Mouse (Mus musculus): Measurements from ENCODE around the gene Zbtb43. TPM values are rescaled to one million over a fixed set of nuclear protein-coding genes. Genes with fewer than 3 reads are reported as not detected.

The Zbtb43 gene
- polyA plus RNA-seq, 1 experiment: 5.6 TPM

DNA sequence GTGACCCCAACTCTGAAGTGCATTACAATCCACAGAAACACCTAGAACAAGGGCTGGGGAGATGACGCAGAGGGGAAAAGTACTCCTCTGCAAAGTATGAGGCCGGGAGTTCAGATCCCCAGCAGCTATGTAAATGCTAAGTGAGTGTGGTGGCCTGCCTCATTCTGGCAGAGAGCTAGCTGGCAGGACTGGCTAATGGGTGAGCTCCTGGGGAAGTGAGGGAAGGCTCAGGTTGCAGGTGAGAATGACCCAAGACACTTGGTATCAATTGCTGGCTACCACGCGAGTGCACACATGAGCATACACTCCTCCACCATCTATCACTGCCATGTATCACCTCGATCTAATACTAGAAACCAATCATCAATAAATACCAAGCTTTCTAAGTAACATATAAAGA is 12.1 kb downstream of the Zbtb43 start:
- no peaks in the 10 kb centered on the region for H3K4me1 ChIP-seq (ENCODE audit: control insufficient read depth, insufficient read depth, insufficient read length)
- TF ChIP-seq POLR2A (IDR thresholded peaks at IDR 0.05; ENCODE audit: low read depth, low read length): no peak
- no peak for TF ChIP-seq CTCF (IDR thresholded peaks at IDR 0.05; ENCODE audit: extremely low read depth, insufficient read depth, insufficient read length, insufficient replicate concordance)
- H3K27me3 ChIP-seq (ENCODE audit: control insufficient read depth, insufficient read depth, low read length): no peaks in the 10 kb centered on the region
- H3K36me3 ChIP-seq (ENCODE audit: control insufficient read depth, insufficient read depth, low read length): peaks cover 25% of the 10 kb centered on the region
- H3K27ac ChIP-seq (ENCODE audit: insufficient read depth, low read length): no peak overlapping the region
- no peak overlapping the region for H3K4me3 ChIP-seq (ENCODE audit: extremely low read depth, insufficient read depth, insufficient read length)
- 92% methylated on average over 5 of the region's 5 CpGs for WGBS
- DNase-seq (ENCODE audit: low read depth in 1 of 2, low spot score in 2 of 2): no peak

DNA sequence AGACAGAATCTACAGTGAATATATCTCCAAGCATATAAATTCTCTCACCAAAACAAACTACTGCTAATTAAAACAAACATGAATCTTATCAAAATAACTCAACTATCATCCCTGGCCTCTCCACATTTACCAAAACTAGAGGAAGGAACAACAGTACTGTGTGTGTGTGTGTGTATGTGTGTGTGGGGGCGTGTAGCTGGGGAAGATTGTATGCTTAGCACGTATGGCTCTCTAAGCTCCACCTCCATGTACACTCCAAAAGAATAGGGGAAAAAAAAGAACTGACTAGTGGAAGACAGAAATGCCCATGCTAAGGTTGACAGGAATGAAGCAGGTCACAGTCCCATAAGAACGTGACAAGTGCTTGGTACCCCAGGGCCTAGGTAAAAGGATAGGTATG is 13.0 kb downstream of the Zbtb43 start:
- Histone ChIP-seq H3K36me3 (ENCODE audit: control insufficient read depth, insufficient read depth, low read length) (peaks cover 28% of the 10 kb centered on the region), H3K4me3 (ENCODE audit: extremely low read depth, insufficient read depth, insufficient read length) (no peak overlapping the region), H3K27ac (ENCODE audit: insufficient read depth, low read length) (no peak overlapping the region), H3K4me1 (ENCODE audit: control insufficient read depth, insufficient read depth, insufficient read length) (no peaks in the 10 kb centered on the region), H3K27me3 (ENCODE audit: control insufficient read depth, insufficient read depth, low read length) (no peaks in the 10 kb centered on the region)
- WGBS: 85% methylated on average over 3 of the region's 3 CpGs
- TF ChIP-seq POLR2A (IDR thresholded peaks at IDR 0.05; ENCODE audit: low read depth, low read length) (no peak), CTCF (IDR thresholded peaks at IDR 0.05; ENCODE audit: extremely low read depth, insufficient read depth, insufficient read length, insufficient replicate concordance) (no peak)
- no peak for DNase-seq (ENCODE audit: low read depth in 1 of 2, low spot score in 2 of 2)

DNA sequence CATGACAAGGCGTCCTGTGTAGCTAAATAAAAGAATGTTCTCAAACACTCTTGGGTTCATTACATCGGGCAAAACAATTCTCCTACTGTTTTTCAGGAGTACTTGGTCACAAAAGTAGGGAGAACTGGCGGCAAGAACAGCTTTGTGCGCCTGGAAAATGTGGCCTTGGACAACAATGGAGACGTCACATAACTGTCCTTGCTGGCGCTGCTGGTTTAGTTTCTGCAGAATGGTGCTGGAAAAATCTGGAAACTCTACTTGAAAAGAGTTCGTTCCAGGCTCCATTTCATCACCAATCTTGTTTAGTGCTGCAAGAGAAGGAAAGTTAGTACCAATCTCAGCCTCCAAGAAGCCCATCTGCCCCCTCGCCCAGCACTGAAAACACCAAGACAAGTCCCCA is 13.5 kb downstream of the Zbtb43 start:
- WGBS: 90% methylated on average over 8 of the region's 8 CpGs
- peaks cover 30% of the 10 kb centered on the region for H3K36me3 ChIP-seq (ENCODE audit: control insufficient read depth, insufficient read depth, low read length)
- TF ChIP-seq CTCF (IDR thresholded peaks at IDR 0.05; ENCODE audit: extremely low read depth, insufficient read depth, insufficient read length, insufficient replicate concordance) (no peak), POLR2A (IDR thresholded peaks at IDR 0.05; ENCODE audit: low read depth, low read length) (no peak)
- no peaks in the 10 kb centered on the region for H3K4me1 ChIP-seq (ENCODE audit: control insufficient read depth, insufficient read depth, insufficient read length)
- no peak for DNase-seq (ENCODE audit: low read depth in 1 of 2, low spot score in 2 of 2)
- no peak overlapping the region for H3K4me3 ChIP-seq (ENCODE audit: extremely low read depth, insufficient read depth, insufficient read length)
- no peaks in the 10 kb centered on the region for H3K27me3 ChIP-seq (ENCODE audit: control insufficient read depth, insufficient read depth, low read length)
- no peak overlapping the region for H3K27ac ChIP-seq (ENCODE audit: insufficient read depth, low read length)

DNA sequence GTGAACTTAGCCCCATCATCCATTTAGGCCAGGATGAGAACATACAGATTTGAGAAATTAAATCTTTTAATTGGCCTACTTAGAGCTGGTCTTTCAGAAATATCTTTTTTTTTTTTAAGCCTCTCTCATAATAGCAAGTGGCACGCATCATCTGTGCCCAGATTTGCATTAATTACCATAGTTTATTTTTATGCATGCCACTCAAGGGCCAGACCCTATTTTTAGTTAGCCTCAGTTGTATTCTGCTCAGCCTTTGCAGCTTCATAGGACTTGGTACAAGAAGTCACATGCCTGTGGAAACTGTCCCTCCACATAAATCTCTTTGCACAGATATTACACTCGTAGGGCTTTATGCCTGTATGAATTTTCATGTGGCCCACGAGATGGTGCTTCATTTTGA is 14.9 kb downstream of the Zbtb43 start:
- no peaks in the 10 kb centered on the region for H3K27me3 ChIP-seq (ENCODE audit: control insufficient read depth, insufficient read depth, low read length)
- TF ChIP-seq POLR2A (IDR thresholded peaks at IDR 0.05; ENCODE audit: low read depth, low read length) (no peak), CTCF (IDR thresholded peaks at IDR 0.05; ENCODE audit: extremely low read depth, insufficient read depth, insufficient read length, insufficient replicate concordance) (no peak)
- peaks cover 30% of the 10 kb centered on the region for H3K36me3 ChIP-seq (ENCODE audit: control insufficient read depth, insufficient read depth, low read length)
- H3K4me3 ChIP-seq (ENCODE audit: extremely low read depth, insufficient read depth, insufficient read length): no peak overlapping the region
- 89% methylated on average over 3 of the region's 3 CpGs for WGBS
- no peak for DNase-seq (ENCODE audit: low read depth in 1 of 2, low spot score in 2 of 2)
- no peaks in the 10 kb centered on the region for H3K4me1 ChIP-seq (ENCODE audit: control insufficient read depth, insufficient read depth, insufficient read length)
- H3K27ac ChIP-seq (ENCODE audit: insufficient read depth, low read length): no peak overlapping the region

DNA sequence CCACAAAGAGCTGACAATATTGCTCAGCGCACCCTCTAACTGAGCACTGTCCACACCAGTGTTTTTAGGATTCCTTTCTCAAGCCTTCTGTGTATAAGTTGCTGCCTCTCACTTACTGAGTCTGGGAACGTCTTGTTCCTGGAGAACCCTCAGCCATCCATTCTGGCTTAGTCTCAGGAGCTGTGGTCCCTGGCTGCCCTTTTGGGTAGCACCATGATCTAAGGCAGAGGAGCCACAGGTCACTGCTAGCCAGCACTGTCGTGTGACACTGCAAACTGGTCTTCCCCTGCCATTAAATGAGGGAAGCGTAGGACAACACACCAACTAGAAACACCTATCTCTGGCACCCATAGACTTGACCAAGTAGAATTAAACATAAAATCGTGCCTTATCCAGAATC is 15.6 kb downstream of the Zbtb43 start:
- WGBS: 95% methylated on average over 5 of the region's 5 CpGs
- no peaks in the 10 kb centered on the region for H3K4me1 ChIP-seq (ENCODE audit: control insufficient read depth, insufficient read depth, insufficient read length)

DNA sequence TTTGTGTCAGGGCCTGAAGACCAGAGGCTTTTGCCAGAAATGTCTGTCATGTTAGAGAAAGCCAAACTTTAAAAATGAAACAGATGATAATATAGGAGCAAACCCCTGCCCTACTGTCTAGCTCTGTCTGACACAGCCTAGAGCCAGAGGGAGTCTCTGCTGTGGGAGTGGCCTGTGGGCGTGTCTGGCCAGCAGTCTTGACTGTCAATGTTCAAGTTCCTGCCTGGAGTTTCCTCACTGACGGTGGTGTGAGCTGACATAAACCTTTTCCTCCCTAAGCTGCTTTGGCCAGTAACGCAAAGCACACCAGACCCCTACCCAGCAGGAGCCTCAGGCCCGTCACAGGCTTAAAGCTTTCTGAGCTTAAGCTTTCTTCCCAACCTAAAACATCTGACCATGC is 16.2 kb downstream of the Zbtb43 start:
- Histone ChIP-seq H3K27me3 (ENCODE audit: control insufficient read depth, insufficient read depth, low read length) (no peaks in the 10 kb centered on the region), H3K4me1 (ENCODE audit: control insufficient read depth, insufficient read depth, insufficient read length) (no peaks in the 10 kb centered on the region), H3K36me3 (ENCODE audit: control insufficient read depth, insufficient read depth, low read length) (peaks cover 30% of the 10 kb centered on the region), H3K27ac (ENCODE audit: insufficient read depth, low read length) (no peak overlapping the region), H3K4me3 (ENCODE audit: extremely low read depth, insufficient read depth, insufficient read length) (no peak overlapping the region)
- 63% methylated on average over 4 of the region's 4 CpGs for WGBS
- TF ChIP-seq POLR2A (IDR thresholded peaks at IDR 0.05; ENCODE audit: low read depth, low read length) (no peak), CTCF (IDR thresholded peaks at IDR 0.05; ENCODE audit: extremely low read depth, insufficient read depth, insufficient read length, insufficient replicate concordance) (no peak)
- no peak for DNase-seq (ENCODE audit: low read depth in 1 of 2, low spot score in 2 of 2)

More for the DNA sequence above, 15.6 kb downstream of the Zbtb43 start:
- TF ChIP-seq CTCF (IDR thresholded peaks at IDR 0.05; ENCODE audit: extremely low read depth, insufficient read depth, insufficient read length, insufficient replicate concordance): no peak
- no peak for TF ChIP-seq POLR2A (IDR thresholded peaks at IDR 0.05; ENCODE audit: low read depth, low read length)
- H3K4me3 ChIP-seq (ENCODE audit: extremely low read depth, insufficient read depth, insufficient read length): no peak overlapping the region
- no peaks in the 10 kb centered on the region for H3K27me3 ChIP-seq (ENCODE audit: control insufficient read depth, insufficient read depth, low read length)
- H3K27ac ChIP-seq (ENCODE audit: insufficient read depth, low read length): no peak overlapping the region
- peaks cover 30% of the 10 kb centered on the region for H3K36me3 ChIP-seq (ENCODE audit: control insufficient read depth, insufficient read depth, low read length)
- no peak for DNase-seq (ENCODE audit: low read depth in 1 of 2, low spot score in 2 of 2)

DNA sequence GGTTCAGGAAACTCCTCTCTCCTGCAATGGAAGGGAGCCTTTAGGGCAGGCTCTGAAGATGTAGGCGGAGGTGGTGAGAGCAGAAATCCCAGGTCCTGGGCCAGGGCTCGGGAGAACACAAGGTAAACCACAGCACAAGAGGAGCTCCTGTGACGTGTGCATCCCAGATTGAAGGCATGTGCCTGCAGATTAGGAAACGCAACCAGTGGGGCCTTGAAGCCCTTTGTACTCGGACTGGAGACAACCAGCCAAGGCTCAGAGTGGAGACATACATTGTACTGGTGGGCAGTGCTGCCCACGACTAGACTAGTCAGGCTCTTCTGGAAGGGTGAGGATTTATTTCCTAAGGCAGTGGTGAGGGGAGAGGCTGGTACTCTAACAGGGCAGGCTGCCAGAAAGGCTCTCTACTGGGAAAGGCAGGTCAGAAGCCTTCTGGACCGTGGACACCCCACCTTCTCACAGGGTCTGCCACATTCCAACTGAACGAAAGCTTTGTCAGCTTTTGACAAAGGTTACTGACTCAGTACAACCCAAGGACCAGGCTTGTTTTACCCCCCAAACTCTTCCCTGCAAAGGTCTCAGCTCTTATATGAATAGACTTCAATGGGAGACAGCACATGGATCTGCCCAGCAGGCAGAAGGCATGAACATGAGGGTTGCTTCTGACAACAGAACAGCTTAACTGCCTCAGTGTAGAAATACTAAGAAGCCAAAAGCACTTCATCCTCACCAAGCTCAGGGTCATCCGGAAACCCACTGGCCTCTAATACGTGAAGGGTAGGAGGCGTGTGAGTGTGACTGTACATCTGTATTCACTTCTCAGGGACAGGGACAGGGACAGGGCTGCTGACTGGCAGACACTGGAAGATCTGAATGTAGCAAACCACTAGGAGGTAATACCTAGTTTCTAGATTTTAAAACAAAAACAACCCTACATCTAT is 17.1 kb downstream of the Zbtb43 start:
- Histone ChIP-seq H3K4me3 (ENCODE audit: extremely low read depth, insufficient read depth, insufficient read length) (no peak overlapping the region), H3K27me3 (ENCODE audit: control insufficient read depth, insufficient read depth, low read length) (no peaks in the 10 kb centered on the region), H3K27ac (ENCODE audit: insufficient read depth, low read length) (no peak overlapping the region), H3K36me3 (ENCODE audit: control insufficient read depth, insufficient read depth, low read length) (peaks cover 30% of the 10 kb centered on the region), H3K4me1 (ENCODE audit: control insufficient read depth, insufficient read depth, insufficient read length) (no peaks in the 10 kb centered on the region)
- no peak for DNase-seq (ENCODE audit: low read depth in 1 of 2, low spot score in 2 of 2)
- WGBS: 90% methylated on average over 11 of the region's 11 CpGs
- TF ChIP-seq CTCF (IDR thresholded peaks at IDR 0.05; ENCODE audit: extremely low read depth, insufficient read depth, insufficient read length, insufficient replicate concordance) (no peak), POLR2A (IDR thresholded peaks at IDR 0.05; ENCODE audit: low read depth, low read length) (no peak)
